Mouse (Mus musculus): ENCODE data around the gene Vrk1.
A peak's percentile ranks its signal among the peaks of the same experiment; 100 is the strongest.

Gene Vrk1

DNA sequence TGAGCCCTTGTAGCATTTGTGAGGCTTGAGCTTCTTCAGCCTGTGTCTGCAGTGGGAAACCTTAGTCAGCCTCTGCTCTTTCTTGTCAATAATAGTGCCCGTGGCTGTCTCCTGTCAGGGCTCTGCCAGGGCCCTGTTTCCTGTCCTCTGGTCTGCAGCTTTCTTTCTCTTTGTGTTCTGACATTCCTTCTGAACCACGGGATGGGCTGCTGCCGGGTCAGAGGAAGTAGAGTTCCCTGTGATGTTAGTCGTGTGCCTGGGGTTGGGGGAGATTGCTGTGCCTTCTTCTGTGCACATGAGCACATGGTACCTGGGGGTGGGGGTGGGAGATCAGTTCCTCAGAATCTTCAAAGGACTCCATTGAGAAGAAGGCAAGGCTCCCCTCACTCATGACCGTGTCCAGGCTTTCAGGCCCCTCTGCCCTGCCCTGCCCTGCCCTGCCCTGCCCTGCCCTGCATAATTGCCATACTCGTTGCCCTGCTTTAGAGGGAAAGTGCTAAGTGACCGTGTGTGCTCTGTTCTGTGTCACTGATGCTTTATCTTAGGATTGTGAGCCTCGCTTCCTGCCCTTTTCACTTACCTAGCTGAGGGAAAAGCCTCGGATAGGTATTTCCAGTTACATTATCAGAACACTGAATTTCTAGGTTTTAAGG is 36.2 kb downstream of the Vrk1 start:
- DNase-seq (ENCODE audit: low read depth, low spot score): peak; percentile 62

DNA sequence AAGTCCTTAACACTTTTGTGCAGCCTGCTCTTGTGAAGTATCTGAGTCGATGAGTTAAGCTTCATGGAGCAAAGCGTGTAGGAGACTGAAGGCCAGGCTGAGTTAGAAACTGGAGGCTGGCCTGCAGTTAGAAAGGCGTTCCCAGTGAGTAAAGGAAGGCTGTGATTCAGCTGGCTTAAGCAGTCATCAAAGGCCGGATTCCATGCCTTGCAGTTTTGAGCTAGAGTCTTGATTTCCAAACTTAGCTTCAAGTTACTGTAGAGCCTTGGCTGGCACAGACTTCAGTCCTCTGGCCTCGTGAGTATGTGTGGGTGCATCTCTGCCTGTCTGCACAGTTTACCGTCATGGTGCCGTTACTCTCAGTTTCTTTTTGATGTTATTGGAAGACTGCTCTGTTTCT is 42.2 kb downstream of the Vrk1 start:
- DNase-seq (ENCODE audit: low read depth, low spot score): no peak

- peak; percentile 80 for DNase-seq (ENCODE audit: low read depth, low spot score)
Measured at GRCm38 (mm10) chr12:106055799-106056198, 45.8 kb downstream of the Vrk1 start.

DNA sequence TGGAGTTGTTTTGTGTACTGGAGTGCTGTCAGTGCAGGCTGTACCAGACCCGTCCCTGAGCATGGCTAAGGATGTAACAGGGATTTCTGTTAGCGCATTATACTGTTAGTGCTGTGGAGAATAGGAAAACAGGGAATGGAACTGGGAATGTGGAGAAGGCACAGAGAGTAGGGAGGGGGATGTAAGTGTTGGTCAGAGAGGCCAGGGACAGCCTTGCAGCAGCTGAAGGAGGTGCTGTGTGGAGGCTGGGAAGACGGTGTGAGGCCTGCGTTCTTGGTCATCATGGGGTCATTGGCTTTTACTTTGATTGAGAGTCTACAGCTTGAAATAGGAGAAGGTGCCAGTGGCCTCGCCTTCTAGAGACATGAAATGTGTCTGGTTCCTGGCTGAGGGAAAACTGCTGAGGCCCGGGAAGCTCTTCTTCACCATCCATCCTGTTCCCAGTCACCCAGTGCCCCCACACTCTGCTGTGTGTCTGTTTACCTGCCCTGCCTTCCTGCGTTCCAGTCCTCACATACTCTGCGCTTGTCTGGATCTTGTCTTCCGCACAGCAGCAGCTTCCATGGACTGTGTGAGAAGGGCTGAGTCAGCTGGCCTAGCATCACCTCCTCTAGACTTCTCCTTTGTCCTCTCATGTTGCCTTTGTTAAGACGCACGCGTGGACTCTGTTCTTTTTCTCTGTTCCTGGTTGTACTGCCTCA is 50.0 kb downstream of the Vrk1 start:
- DNase-seq (ENCODE audit: low read depth, low spot score): no peak

- no peak for DNase-seq (ENCODE audit: low read depth, low spot score)
Measured at GRCm38 (mm10) chr12:106070434-106071155, 60.6 kb downstream of the Vrk1 start.

- DNase-seq (ENCODE audit: low read depth, low spot score): no peak
Measured at GRCm38 (mm10) chr12:106071575-106072166, 61.6 kb downstream of the Vrk1 start.

DNA sequence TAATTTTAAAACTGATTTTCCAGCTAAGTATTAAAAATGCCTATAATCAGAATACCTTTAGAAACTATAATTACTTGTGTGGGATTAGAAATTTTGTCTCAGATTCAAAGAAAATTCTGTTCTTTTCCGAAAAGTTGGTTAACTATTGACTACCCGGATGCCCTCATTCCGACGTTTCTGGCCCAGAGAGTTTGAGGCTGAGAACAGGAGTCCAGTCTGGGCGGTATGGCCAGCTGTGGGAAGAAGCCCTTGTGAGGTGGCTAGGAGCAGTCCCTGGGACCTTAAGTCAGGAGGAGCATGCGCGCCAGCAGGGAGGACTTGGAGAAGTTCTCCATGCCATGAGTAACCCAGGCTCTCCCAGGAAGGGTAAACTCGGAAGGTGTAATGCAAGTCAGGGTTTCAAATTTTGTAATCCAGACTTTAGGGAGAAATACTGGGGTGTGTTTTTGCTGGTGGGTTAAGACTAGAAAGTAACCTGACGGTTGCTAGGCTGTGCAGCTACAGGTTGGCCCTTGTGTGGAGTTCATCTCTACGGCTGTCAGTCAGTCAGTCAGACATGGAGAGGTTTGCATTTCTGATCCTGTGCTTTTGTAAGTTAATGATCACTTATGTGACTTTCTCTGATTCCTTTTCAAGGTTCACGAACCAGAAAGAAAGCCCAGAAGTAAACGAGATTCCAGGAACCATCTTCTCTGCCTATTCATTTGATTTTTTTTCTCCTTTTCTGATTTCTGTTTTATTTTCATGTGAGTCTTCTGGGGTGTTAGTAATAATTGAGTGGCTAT is 64.5 kb downstream of the Vrk1 start:
- no peak for DNase-seq (ENCODE audit: low read depth, low spot score)

DNA sequence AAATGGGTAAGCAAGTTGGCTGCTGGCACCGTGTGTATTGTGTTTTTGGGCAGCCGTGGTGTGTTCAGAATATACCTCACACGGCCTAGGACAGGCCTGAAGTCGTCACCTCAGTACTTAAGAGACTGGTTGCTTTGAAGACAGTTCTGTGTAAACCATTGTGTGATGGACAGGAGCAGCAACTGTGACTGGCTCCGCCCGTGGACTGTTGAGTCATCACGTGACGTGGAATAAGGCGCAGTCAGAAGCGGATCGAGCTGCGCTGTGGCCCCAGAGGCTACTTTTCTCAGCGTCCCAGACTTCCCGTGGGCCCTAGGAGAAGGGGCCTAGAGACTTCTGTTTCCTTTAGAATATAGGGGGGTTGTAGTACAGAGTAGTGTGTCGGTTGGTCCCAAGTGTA is 66.1 kb downstream of the Vrk1 start:
- DNase-seq (ENCODE audit: low read depth, low spot score): peak; percentile 47

GRCm38 (mm10) chr12:106080511-106080910 is 70.5 kb downstream of the Vrk1 start:
- no peak for DNase-seq (ENCODE audit: low read depth, low spot score)

GRCm38 (mm10) chr12:106080945-106081747 is 71.1 kb downstream of the Vrk1 start:
- DNase-seq (ENCODE audit: low read depth, low spot score): peak; percentile 72

- no peak for DNase-seq (ENCODE audit: low read depth, low spot score)
Measured at GRCm38 (mm10) chr12:106081748-106082140, 71.7 kb downstream of the Vrk1 start.

GRCm38 (mm10) chr12:106082191-106082957 is 72.3 kb downstream of the Vrk1 start:
- DNase-seq (ENCODE audit: low read depth, low spot score): peak; percentile 39

- no peak for DNase-seq (ENCODE audit: low read depth, low spot score)
Measured at GRCm38 (mm10) chr12:106082958-106083381, 72.9 kb downstream of the Vrk1 start.

DNA sequence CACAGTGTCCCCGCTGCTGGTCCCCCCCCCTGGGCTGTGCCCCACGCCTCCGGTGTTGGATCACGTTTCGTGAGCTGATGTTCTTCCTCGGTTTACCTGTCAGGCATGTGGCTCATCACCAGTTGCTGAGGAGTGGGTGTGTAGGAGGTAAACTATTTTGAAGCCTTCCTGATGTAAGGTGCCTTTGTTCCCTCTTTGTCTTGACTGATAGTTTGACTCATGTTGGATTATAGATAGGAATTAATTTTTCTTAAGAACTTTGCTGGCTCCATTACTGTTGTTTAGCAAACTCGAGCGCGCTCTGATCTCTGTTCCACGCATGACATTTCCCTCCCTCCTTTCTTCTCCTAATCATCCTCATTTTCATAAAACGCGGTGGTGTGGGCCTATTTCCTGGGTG is 74.1 kb downstream of the Vrk1 start:
- DNase-seq (ENCODE audit: low read depth, low spot score): no peak

GRCm38 (mm10) chr12:106094827-106095226 is 84.8 kb downstream of the Vrk1 start:
- peak; percentile 40 for DNase-seq (ENCODE audit: low read depth, low spot score)

DNA sequence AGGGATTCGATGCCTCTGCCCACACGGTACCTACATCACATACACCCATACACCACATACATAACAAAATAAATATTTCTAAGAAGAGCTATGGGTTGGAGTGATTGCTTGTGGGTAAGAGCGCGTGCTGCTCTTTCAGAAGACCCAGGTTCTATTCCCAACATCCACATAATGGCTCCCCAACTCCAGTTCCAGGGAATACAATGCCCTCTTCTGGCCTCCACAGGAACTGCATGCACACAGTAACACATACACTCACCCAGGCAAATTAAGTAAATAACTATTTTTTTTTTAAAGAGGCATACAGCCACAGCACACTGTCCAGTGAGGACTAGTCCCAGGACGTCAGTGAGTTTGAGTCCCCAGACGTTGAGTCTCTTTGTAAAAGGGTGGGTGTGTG is 92.0 kb downstream of the Vrk1 start:
- peak; percentile 68 for DNase-seq (ENCODE audit: low read depth, low spot score)

DNA sequence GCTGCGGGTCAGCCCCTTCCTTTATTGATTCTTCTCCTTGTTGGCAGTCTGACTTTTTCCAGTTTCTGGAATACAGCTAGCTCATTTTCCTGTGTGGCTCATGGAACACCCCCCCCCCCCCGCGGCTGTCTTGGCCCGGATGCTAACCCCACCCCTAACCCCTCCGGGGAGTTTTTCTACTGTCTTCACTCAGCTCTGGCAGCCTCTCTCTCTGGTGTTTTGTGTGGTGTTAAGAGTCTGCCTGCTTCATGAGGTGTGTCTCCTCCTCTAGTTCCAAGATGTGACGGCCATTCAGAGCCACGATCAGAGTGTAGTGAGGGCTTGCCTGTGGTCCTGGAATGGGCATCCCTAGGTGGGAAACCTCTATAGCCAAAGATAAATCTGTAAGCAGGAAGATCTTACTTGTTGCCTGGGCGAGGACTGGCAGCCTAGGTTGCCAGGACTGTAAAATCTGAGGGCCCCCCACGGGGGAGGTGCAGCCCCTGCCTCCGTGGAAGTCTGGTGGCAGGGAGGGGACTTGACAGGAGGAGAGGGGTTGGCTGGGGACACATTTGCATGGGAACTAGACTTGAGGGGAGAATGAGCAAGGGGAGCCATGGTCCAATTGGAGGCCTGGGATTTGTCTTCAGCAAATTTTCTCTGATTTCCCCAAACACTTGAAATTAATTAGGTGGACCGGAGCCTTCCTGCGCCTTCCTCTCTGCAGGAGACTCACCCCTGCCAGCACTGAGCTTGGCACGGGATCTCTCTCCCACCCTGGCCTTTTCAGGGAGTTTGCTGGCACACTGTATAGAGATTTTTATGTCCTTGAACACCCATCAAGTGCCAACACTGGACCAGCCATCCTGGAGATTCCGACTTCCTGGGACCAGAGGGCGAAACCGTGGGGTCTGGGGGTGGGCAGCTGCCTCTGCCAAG is 93.0 kb downstream of the Vrk1 start:
- DNase-seq (ENCODE audit: low read depth, low spot score): peak; percentile 13

DNA sequence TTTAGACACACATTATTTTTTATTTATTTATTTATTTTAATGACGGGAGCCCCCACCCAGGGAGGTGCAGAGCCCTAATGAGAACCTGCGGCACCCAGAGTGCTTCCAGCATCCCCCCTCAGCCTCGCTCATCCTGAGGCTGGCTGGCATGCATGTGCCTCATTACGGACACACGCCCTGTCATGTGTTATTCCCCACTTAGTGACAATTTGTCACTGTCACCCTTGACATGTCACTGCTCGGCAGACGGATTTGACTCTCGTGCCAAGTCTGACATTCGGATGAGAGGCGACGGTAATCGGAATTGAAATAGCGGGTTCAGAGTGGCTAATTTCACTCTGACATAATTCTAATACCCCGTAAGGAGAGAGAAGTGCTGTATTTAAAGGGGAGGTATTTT is 97.2 kb downstream of the Vrk1 start:
- DNase-seq (ENCODE audit: low read depth, low spot score): no peak
